Mouse (Mus musculus) yolk sac, embryonic 10.5 days (tissue): ENCODE measurements around the gene Etl4.

Experiments used
- DNase-seq: peaks from one replicate; pipeline ENCODE4 v3.0.0-alpha.2; 2017; ENCODE audit warnings: low spot score

Gene Etl4

DNA sequence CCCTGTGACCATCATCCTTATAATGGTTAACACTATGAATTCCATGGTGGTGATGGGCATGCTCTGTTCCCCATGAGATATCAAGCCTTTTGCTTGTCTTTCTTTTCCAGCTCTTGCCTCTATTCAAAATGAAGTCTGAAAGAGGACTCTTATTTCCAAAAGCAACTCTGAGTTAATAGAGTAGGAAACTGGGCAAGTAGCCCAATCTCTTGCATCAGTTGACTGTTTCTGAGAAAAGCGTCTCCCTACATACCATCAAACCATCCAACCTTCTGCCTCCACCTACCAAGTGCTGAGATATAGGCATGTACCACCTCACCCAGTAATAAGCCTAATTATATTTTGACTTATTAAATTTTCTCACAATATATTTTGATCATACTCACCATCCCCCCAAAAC is 658.9 kb downstream of the Etl4 start:
- no peak for DNase-seq

DNA sequence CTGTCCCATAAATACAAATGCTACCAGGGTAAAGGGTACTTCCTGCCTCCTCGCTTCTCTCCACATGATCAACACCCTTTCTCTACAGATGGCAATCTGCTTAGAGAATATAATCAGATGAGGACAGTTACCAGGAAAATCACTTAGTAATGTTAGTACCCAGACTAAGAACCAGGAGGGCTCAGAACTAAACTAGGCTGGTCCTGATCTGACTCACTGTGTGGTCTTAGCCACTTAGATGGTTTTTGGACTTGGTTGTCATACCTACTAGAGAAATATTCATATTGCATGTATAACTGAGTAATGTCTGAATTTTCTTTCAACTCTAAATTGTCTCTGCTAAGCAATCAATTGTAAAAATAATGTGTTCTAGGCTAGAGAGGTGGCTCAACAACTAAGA is 662.4 kb downstream of the Etl4 start:
- no peak for DNase-seq

DNA sequence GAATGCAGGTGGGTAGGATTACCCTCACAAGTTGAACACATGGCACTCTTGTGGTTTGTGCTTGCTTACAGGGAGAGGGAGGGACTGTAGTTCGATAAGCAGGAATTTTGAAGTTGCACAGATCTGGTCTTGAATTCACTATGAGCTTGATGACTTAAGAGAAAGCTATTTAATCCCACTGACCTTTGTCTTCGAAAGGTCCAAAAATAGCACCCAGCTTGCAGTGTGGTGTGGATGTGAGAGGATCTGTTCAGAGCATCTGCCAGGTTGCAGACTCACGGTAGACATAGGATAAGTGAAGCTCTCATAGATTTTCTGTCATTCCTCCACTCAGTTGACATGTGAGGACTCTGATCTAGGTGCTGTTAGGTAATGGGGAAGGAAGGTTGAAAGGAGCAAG is 670.8 kb downstream of the Etl4 start:
- DNase-seq: no peak

DNA sequence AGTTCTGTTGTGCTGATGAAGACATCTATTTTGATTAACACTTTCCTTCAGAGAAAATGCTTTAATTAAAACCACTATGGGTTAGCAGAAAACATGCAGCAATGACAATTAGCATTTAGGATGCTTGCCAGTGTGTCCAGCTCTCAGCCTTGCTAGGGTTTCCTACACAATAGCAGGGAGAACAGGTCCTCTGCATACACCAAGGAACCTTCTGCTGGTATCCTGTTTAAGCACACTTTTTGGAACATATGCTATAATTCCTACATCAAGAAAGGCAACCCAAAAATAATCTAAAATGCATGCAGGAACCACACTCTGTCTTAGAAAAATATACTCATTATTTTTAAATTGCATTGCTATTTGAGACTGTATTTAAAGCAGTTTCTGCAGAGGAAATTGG is 673.5 kb downstream of the Etl4 start:
- no peak for DNase-seq

DNA sequence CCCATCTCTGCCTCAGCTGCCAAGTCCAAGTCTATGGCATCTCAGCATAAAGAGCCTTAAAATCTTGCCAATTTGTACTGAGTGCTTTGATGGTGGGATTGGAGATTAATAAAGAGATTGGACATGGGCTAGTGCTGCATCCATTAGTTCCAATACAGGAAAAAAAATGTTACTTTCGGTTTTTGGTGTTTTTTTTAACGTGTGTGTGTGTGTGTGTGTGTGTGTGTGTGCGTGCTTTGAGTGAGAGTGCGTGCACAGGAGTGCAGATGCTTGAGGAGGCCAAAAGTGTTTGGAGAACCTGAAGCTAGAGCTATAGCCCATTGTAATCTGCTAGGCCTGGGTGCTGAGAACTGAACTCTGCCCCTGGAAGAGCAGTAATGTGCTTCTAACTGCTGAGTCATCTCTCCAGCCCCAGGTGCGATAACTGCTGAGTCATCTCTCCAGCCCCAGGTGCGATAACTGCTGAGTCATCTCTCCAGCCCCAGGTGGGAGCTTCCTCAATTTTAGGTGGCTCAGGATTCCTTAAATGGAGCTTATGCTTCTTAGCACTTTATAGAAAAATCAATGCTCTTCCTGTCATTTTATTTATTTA is 674.1 kb downstream of the Etl4 start:
- no peak for DNase-seq

DNA sequence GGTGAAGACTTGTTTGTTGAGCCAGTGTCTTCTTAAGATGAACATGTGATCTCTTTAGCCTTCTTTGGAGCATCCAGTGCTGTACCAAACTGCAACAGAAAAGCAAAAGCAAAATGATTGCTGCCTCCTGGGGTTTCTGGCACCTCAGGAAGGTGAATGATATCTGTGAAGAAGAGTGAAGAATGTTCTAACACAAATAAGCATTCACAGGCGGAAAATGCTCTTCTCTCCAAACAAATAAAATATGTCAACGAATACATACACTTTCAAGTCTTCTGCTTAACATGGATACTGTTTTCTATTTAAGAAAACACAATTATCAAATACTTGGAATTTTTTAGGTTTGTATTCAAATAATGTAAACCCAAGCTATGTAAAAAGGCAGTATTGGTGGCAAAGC is 678.3 kb downstream of the Etl4 start:
- no peak for DNase-seq

DNA sequence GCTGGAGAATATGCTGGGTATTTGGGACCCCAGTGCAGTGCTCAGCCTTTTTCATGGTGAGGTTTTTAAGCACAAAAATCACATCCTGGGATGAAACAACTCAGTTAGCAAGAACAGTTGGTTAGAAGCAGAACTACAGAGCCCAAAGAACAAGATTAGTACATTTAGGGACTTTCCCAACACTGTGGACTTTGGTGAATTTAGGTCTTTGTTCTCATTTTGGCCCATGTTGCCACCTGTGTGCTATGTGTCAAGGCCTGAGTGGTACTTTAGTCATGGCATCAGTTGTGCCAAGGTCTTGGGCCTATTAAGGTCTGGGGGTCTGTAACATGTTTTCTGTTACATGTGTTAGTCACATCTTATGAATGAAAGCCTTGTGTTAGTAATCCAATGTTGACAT is 679.1 kb downstream of the Etl4 start:
- DNase-seq: no peak

DNA sequence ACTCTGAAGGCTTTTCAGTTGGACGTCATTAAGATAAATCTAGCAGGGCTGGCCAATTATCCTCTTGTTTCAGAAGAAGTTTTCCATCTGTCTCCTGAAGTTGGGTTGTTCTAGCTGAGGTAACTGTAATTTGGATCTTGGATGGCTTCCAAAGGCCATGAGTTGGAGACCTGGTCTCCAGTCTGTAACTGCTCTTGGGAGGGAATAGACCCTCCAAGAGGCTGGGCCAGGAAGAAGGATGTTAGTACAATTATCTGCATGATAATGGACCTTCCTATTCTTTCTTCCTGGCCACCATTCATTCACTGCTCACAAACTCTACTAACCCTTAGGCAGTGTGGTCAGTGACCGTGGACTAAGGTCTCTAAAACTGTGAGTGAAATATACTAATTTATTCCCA is 684.5 kb downstream of the Etl4 start:
- DNase-seq: no peak

DNA sequence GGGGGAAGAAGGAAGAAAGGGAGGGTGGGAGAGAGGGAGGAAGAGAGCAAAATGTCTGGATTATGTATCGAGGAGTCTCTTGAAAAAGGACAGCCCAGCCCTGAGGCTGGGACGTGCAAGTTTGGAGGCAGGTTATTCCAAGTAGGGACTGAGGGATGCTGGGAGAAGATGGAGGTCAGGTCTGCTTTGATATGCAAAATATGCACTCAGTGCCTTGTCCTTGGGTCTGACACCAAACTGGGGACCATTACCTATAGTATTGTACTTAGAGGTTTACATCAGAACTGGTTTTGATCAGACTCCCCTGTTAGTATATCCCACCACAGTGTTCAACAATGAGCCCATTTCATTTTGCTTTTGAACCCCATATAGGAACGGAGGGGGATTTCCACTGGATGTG is 685.4 kb downstream of the Etl4 start:
- no peak for DNase-seq

DNA sequence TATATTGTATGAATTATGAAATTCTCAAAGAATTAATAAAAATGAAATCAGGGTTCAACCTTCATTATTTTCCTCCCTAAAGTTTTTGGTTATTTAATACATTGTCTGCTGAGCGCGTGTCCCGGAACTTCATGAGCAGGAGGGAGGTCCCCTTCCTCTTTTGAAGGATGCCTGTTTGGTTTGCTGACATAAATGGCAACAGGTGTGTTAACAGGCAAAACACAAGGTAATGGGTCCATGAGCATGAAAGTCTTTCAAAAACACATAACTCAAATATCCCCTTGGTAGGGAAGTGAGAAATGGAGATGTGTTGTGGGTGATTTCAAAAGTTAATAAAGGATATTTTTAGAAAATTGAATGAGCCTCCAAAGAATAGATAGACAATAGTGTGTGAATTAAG is 687.0 kb downstream of the Etl4 start:
- DNase-seq: no peak

DNA sequence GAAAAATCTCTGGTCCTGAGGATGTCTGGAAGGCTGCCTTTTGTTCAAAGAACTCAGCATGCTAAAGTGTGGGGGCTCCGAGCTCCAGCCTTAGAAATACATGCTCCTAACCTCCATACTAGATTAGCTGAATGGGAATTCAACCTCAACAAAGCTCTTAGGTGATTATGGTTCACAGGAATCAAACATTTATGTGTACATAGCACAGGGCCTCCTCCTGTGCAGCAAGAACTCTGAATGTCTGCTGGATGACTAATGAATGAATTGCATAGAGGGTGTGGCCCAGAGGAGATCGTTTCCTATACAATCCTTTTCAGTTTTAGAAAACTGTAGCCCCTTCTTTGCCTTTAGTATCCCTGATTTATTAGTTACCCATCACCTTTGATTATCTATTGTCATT is 687.6 kb downstream of the Etl4 start:
- DNase-seq: no peak

DNA sequence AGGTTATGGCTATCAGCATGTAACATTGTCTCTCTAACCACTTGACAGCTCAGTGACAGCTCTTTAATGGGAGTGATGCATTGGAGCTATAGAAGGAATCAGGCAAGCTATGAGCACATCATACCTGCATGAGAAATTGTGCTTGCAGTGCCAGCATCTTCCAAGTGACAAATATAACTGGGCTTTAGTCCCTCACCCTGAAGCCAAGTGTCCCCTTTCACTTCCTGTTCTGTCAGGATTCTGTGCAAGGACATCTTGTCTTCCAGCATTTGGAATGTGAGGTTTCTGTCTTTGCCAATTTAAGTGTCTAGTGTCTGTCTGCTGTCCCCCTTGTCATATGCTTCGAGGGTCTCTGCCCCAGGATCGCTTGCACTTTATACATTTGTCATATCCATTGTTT is 693.1 kb downstream of the Etl4 start:
- no peak for DNase-seq

DNA sequence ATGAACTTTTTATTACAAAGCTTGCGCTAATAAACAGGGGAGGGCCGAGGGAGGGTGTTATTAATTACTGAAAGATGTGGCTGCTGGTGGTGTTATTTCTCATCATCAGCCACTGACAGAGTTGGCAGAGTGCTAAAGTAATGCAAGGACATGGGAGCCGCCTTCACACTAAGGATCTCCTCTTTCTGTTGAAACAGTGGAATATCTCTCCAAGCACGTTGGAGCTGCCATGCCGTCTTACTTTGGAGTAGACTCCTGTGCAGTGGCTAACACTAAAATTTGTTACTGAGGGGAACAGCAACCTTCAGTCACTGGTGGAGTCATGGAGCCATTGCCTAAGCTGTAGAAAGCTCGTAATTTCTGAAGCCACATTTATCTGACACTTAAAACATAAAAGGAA is 694.0 kb downstream of the Etl4 start:
- no peak for DNase-seq

DNA sequence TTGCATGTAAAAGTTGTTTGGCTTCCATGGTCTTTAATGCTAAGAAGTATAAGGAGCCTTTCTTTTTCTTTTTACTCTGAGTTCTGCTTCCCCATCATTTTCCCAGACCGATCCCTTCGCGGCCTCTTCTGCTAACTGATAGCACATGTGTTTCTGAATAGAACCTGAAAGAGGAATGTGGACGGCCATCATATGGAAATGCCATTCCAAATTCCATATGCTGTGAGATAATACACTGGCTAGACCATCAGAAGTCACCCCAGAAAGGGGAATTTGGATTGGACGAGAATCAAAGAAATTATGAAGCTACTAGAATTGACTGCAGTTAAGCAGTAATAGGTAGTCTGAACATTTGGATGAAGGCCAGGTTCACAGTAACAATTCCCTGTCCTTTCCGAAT is 694.4 kb downstream of the Etl4 start:
- DNase-seq: no peak

DNA sequence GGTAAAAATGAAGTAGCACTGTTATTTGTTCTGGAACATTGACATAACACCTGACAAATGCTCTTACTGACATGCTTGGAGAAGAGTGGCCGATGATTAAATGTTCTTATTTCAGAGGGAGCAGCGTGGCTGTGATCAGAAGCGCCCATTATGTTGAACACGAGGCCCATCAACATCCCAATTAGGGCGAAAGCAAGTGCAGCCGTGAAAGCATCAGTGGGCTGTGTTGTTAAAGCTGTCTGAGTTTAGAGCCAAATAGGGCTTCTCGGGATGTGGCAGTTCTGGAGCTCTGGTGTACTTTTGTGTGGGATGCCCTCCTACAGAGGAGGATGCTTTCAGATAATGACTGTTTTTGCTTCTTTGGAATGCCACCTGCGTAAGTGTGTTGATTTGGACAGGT is 699.6 kb downstream of the Etl4 start:
- DNase-seq: no peak

DNA sequence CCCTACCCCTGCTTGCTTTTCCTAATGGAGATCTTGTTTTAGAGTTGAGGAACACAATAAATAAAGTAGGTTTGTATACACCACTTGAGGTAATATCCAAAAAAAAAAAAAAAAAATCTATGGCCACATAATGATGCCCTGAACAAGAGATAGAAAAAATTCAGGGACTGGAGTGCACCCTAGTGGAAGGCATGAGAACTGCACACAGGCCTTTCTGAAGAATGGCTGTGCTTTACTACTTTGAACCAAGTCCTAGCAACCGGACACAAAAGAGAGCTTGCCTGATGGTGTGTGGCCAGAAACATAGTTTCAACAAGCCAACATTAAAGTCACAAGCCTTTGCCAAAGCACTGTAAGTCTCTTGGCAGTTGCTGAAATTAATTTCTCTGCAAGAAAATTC is 706.4 kb downstream of the Etl4 start:
- no peak for DNase-seq

DNA sequence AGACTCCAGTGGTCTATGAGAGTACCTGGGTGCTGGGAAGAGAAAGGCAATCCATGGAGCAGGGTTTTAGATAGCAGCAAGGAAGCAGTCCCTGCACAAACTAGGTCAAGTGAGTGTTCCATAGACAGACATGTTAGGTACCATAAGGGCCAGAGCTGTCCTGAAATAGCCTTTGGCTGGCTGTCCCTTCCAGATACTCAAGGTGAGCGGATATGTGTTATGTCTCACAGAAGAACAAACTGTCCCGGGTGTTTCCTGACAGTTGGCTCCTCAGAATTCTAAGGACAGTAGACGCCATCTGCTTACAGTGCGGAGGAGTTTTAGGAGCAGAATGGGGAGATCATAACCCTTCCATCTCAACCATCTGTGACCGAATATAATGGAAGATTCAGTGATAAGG is 708.8 kb downstream of the Etl4 start:
- no peak for DNase-seq

DNA sequence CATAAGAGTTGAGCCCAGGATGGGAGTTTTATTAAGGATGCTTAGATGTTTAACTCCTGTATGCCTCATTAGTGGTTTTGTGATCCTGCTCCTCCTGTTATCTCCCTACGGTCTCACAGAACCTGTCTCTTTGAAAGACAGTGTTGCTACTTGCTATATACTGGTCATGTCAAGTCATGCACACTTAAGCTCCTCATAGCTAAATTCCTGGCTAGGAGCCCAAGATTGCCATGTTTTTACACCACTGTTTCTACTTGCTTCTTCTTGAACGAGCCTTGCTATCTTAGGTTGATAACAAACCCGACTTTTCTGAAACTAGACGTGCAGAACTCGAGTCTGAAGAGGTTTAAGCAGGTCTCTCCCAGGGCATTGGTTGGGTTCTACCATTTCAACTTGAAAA is 710.3 kb downstream of the Etl4 start:
- no peak for DNase-seq

DNA sequence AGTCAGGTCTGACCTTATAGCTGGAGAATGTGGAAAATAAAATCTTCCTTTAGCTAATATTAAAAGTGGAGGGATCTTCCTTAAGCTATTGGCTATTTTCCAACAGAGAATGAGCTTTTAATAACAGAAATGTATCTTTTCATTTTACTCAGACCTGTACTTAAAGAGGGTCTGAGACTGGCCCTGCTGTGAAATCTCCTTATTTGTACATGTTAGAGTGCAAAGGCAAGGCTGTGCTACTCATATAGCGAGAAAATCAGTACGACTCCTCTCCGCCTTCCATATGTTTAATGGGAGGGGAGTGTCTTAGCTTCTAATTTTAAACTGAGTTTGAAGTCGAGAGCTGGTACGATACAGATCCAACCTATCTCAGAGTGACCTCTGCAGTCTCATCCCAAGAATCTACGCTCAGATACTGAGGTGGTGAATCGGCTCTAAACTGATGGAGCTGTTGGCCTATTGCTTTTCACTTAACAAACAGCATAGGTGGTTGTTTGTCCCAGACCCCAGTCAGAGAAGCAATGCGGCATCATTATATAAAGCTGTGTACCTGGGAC is 719.7 kb downstream of the Etl4 start:
- DNase-seq: no peak

DNA sequence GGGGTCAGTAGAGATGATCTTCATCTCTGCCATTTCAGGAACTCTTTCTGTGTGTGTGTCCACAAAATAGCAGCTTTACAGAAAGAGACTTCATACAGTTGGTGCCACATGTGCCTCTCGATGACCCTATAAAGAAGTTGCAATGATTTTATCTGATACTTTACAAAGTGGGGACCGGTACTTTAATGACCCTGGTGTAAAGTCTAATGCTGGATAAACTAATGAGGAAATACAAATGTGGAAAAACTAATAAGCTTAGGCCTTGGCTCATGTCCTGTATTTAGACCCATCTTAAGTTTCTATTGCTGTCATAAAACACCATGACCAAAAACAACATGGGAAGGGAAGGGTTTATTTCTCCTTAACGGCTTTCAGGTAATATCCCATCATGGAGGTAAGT is 729.0 kb downstream of the Etl4 start:
- no peak for DNase-seq

DNA sequence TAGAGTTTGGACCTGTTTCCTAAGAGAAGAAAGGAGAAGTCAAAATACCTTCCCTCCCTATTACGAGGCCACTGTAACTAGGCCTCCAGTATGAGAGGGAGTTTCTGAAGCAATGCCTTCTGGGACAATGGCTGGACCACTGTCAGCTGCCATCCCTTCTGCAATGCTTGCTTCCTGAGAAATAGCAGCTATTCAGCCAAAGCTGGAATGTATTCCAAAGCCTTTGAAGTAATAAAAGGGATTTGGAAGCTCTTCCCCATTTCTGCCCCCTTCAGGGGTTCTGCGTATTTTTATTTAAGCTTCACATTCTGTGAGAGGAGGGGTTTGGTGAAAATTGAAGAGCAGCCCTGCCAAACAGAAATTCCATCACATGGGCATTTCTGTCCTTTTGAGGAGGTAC is 730.1 kb downstream of the Etl4 start:
- DNase-seq: no peak

DNA sequence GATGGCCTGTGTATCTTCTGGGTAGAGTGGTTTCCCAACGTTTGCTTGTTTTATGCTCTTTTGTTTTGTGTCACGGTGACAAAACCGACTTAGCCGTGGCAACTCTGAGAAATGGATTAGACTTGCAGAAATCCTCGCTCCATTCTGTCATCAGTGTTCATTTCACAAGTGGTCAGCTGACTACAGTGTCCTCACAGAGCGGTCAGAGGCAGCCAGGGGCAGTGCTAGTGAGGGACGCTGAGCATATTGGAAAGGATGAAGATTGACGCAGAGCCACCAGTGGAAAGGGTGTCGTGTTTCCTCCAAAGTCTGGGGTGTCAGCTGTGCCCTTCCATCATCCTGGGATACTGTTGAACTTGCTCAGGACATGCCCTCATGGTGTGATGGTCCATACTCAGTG is 733.2 kb downstream of the Etl4 start:
- no peak for DNase-seq

DNA sequence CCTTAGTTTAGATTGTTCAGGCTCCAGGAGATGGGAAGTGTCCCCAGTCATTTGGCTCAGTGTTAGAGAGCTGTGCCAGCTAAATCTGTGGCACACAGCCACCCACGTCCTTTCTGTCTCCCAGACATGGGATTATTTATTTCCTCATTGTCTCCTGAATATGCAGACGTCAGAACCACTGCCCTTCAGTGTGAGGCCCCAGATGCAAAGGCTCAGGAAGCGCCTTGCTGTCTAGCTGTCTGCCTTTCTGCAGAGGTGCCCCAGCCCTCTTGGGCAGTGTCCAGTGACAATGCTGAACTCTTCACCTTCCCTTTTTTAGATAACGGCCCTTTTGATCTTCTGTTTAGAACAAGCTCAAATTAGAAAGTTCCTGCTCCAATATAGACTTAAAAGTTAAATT is 740.2 kb downstream of the Etl4 start:
- no peak for DNase-seq

DNA sequence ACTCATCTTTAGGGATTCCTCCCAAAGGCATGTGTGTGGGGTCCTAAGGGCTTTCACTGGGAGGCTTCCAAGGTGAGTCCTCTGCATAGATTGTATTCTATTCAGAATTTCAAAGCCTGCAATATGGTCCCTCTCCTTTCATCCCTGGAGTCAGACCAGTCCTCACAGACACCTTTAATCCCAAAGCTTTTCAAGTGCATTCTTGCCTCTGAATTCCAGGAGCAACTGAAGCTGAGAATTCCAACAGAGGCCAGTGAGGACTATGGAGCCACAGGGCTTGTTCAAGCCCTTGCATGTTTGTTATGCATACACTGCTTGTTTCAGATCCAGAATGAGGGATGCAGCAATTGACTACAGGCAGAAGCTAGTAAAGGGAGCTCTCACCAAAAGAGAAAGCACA is 743.5 kb downstream of the Etl4 start:
- no peak for DNase-seq

DNA sequence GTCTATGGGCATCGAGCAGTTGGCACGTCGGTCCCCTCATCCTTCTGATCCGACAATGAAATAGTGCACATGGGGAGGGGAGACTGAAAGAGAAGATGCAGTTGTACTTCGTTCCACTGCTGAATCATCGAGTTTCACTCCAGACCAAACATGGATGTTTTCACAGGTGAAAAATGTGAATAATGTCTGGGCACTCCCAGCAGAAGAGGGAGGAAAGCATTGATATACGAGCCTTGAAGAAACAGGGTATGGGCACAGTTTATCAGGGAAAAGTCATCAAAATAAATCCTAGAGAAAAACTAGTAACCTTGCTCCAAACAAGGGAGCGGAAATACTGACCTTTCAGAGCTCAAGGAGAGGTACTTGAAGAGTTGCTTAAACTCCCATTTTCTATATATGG is 744.5 kb downstream of the Etl4 start:
- no peak for DNase-seq
